Mouse (Mus musculus) brain, embryonic 18.5 days (tissue): Measurements from ENCODE around the gene Kynu.

ENCODE experiments used
- DNase-seq: peaks from one replicate; pipeline ENCODE4 v3.0.0-alpha.2; 2012; ENCODE audit warnings: low read depth, low spot score

Gene Kynu

DNA sequence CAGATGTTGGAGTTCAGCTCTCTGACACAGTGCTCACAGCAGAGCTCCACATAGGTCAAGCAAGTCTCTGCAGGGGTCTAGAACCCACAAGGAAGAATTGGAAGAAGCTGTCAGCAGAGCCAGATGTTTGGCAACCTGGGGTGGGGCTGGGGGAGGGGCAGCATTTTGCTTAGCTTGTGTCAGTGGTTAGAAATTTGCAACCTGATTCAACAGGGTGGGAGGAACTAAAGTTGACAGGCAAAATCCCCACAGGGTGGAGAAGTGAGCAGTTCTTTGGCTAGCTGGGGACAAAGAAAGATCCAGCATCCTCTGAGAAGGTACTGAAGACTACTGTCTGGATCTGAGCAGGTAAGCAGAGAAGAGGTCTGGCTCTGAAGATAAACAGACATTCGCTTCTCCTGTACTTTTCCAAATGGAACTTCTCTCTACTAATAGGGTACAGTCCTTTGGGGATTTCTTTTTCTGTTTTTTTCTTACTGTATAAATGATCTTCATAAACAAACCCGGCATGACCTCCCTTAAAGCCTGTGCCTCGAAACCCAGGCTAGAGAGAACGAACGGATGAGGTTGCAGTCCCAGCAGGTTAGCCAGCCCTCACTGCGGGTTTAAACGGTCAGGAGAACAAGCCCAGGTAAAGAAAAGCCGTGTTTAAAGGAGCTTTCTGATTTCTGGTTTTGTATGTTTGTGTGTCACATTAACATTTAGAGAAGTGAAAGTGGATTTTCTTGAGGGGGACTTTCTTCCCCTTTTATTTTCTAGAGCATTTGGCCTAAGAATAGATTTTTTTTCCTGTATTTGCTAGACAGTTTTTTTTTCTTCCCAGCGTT, at the start of gene Kynu:
Gene Kynu, plus strand, starts transcription at position 268 of the 827 bp plus-strand sequence.
- DNase-seq = no peak

DNA sequence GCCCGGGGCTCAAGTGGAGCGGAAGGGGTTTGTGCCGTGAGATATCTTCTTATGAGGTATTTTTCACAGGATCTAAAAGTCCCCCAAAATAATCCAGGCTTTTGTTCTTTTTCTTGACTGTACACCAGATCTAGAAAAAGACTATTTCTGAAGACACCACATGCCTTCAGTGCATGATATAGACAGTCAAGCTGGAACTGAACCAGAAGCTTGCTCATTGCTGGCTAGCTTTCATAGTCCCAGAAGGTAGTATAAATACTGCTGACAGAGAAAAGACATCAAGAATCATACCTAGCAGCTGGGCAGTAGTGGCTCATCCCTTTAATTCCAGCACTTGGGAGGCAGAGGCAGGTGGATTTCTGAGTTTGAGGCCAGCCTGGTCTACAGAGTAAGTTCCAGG, 48.9 kb upstream of the Kynu start:
- no peak for DNase-seq

DNA sequence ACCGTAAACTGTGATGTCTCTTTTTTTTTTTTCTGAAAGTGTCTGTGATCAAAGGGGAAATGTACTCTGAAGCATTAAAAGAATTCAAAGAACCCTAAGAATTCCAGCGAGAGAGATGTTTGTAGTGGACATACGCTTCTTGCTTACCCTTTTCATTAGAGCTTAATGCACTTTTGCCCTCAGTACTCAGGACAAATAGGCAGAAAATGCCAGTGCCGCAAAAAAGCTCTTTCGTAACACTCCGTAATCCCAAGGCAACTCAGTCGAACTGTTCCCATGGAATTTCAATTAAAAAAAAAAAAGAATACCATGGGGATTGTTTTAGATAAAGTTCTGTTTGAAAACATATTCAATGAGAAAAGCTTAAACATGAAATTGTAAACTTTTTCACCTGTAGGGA, 41.3 kb upstream of the Kynu start:
- DNase-seq = no peak

DNA sequence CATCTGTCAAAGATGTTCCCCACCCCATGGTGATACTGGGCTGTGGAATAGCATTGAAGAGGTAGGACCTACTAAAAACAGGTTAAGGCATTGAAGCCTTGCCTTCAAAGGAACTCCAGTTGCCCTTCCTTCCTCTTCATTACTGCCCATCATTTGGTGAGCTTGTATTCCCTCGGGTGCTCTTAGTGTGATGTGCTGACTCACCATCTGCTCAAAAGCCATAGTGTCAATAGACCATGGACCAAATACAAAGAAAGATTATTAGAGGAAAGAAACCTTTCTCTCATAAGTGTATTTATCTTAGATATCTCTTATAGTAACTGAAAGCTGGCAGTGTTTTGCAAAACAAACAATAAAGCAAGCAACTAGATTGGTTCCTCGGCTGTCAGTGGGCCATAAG, 20.7 kb upstream of the Kynu start:
- DNase-seq = no peak

DNA sequence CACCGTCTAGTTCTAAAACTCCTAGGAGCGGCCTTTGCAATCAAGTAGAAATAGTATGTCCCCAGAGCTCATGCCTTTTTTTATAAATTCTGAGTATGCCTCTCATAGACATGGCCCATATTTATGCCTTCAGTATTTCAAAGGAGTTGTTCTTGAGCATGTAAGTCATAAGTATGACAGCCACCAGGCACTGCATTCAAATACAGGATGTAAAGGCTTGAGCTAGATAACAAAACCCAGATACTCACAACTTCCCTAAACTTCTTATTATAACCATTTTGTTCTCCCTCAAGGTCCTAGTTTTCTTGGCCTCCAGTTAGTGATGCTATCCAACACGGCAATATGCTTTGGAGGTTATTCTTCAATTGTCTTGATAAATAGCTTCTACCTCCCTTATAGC, 12.5 kb upstream of the Kynu start:
- DNase-seq = no peak

- DNase-seq = no peak
Observed at GRCm38 (mm10) chr2:43545665-43546064, 9.5 kb upstream of the Kynu start.

DNA sequence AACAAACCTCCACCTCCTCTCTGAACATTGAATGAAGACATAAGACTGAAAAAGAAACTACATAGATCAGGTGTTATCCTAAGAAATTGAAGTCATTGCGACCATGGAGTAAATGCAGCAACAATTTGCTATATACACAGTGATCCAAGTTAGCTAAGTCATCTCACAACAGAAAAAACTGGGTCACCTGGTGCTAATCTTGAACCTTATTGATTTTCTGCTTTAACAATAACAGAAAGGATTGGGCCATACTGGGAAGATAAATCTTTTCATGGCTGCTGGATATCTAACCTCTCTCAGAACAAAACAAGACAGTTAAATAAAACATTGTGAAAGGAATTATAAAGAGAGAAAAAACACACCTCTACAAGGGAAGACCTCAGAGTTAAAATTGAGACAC, 8.7 kb upstream of the Kynu start:
- DNase-seq = no peak

- DNase-seq = no peak
Observed at GRCm38 (mm10) chr2:43554216-43554615, 913 bp upstream of the Kynu start.

DNA sequence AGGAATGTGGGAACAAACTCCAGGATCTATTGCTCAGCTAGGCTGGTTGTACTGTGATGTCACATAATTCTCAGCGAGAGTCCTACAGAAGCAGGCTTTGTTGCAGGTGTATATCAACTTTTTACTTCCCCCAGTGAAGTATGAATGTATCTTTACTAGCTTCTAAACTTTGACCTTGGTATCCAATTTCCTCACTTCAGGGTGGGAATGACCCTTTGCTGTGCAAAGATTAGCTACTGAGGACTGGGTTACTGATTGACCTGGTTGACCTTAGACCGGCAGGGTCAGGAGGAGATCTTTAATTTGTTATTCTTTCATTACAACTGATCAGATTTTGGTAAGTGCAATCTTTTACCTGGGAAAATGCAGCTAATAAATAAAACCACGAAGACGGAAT, 758 bp downstream of the Kynu start:
- DNase-seq = no peak

GRCm38 (mm10) chr2:43556985-43557384, 1.9 kb downstream of the Kynu start:
- DNase-seq = no peak

DNA sequence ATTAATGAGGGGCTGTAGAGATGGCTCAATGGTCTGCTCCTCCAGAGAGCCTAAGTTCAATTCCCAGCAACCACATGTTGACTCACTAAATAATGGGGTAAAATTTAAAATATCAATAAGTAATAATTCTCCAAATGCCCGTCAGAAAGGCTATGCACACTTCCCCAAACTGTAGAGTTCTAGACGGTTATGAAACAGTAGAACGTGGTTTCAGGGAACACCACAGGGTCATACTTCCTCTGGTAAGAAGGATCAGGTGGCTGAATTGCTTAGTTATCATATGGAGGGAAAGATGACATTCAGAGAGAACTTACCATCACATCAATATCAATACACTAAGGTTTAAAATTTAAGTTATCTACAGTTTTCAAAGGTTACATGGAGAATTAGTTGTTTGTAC, 6.1 kb downstream of the Kynu start:
- DNase-seq = no peak

DNA sequence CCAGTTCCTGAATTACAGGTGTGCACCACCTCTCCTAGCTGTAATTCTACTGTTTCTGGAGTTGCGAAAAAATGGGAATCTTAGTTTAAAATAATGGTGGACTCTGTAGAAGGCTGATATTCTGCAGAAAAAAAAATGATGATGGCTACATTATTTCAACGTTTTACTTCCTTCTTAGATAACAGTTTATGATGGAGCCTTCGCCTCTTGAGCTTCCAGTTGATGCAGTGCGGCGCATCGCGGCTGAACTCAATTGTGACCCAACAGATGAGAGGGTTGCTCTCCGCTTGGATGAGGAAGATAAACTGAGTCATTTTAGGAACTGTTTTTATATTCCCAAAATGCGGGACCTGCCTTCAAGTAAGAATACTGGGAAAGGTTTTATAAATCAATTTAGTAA, 7.7 kb downstream of the Kynu start:
- DNase-seq = no peak

GRCm38 (mm10) chr2:43568406-43568805, 13.3 kb downstream of the Kynu start:
- no peak for DNase-seq

DNA sequence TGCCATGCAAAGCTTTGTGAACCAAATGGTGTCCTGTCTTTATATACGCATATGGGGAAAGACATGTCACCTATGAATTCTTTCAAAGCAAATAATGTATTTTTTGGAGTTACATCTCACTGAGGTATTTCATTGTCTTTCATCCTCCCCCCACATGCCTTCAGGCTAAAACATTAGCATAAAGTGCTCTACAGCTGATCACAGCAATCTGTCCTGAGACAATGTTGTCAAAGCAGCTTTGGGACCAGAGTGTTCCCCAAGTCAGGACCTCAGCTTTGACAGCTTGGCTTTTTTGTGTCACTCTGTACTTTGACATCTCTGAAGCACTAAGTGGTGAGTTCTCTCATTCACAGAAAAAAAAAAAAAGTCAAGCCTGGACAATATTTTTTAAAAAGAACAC, 18.4 kb downstream of the Kynu start:
- no peak for DNase-seq

GRCm38 (mm10) chr2:43583243-43583812, 28.2 kb downstream of the Kynu start:
- no peak for DNase-seq

DNA sequence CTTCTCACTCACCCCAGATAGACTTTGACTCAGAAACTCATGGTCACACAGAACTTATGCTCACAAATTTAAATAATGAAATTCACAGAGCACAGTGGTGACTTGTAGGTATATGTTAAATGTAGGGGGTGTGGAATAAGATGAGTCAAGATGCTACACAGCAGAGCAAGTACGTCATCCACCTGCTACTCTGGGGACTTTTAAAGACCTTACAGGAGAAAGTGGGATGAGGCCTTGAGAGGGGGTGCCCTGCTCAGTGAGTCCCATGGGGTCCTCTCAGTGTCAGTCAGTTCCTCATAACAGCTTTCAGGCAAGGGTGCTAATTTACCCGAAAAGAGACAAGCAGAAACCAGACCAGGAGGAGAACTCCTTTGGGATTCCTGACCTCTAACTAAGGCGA, 30.4 kb downstream of the Kynu start:
- DNase-seq = no peak

GRCm38 (mm10) chr2:43587832-43588231, 32.7 kb downstream of the Kynu start:
- DNase-seq = no peak

DNA sequence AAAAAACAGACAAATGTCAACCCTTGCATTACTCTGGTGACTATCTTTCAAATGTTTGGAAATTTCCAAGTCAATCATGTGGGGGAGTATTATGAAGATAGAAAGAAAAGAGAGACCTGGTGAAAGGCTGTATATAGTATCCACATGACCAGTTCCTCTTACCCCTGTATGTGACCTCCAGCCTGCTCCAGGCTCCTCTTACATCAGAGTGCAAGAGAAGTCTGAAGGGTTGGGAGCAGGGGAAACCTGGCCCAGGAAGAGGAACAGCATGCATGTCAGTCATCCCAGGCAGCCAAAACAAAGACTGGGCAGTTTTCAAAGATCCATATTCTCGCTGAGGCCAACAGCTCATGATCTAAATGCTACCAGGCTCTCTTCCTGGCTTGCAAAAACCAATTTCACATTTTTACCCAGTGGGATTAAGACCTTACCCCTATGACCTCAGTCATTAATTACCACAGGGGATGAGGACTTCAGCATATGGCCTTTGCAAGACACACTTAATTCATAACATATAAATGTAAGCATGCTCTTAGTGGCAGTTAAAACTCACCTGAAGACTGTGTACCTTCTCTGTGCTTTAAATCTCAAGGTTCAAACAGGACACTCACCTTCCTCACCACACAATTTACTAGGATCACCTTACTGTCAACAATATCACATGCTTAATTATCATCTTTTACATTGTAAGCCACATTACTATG, 37.0 kb downstream of the Kynu start:
- DNase-seq = no peak

DNA sequence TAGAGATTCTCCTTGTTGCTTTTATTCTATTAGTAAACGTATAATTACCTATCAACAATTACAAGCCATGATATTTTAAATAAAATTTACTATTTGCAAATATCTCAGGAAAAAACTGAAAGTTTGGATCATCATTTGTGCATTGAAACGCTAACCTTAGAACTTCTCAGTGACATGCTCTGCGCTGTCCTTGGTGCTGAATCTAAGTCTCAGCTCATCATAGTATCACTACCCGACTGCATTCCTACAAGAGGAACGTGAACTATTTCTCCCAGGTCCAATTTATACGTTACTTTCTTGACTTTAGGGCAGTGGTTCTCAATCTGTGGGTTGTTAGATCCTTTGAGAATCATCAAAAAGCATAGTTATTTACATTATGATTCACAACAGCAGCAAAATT, 58.4 kb downstream of the Kynu start:
- no peak for DNase-seq

DNA sequence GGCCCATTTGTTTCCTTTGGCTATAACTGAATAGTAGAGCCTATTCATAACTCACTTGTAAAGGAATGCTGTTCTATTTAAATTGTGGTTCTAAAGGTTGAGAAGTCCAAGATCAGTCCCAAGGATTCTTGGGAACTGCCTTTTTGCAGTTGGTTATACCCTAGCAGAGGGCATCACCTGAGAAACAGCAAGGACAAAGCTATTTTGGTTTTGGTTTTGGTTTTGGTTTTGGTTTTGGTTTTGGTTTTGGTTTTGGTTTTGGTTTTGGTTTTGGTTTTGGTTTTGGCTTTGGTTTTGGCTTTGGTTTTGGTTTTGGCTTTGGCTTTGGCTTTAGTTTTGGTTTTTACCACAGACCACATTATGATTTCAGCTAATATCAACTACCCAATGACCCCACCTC, 66.0 kb downstream of the Kynu start:
- no peak for DNase-seq

DNA sequence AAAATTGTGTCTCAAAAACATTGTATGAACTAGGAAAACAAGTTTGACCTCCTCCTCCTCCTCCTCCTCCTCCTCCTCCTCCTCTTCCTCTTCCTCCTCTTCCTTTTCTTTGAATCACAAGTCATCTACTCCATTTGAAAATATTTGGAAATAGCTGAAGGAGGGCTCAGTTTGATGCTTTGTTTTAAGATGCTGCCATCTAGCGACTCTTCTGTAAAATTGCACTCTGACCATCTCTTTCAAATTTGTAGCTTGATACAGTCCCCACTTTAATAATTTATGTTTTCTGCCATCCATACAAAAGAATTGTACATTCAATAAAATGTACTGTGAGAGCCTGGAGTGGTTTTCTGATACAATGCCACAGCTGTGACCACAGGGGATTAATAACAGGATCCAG, 67.7 kb downstream of the Kynu start:
- DNase-seq = no peak

DNA sequence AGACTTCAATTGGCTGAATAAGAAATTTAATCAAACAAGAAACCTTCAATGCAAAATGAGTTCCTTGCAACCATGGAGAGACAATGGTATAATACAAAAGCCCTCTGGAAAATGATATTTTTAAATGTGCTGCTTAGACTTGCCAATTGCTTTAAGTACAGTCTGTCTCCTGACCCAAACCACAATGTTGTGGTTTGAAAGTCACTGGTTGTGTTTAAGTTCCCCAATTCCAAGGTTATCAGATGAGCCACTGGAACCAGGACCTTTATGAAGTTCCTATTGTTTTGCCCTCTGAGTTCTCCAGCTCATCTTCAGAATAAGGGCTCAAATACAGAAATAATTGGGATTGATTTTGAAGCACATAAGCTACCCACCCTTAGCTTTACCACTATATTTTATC, 76.7 kb downstream of the Kynu start:
- DNase-seq = no peak

- no peak for DNase-seq
Observed at GRCm38 (mm10) chr2:43636498-43636897, 81.4 kb downstream of the Kynu start.
